Mouse (Mus musculus) MEL (cell line): Measurements from ENCODE around the gene Adamts9.

ENCODE experiments used
- CHD1 ChIP-seq: IDR thresholded peaks from 2 replicates; pipeline ENCODE4 v1.6.1; 2012; ENCODE audit warnings: low read depth, mild to moderate bottlenecking, inconsistent platforms, low read length, improper control_type of control experiment
- CTCF ChIP-seq, 3 experiments: IDR thresholded peaks in 2 of 3; conservative IDR thresholded peaks in 1 of 3; 2 replicates each; pipeline ENCODE4 v1.5.1; 2011 to 2012; ENCODE audit warnings: low read length in 3 of 3, low read depth in 2 of 3, mild to moderate bottlenecking in 2 of 3, improper control_type of control experiment in 1 of 3, inconsistent platforms in 1 of 3, mixed read lengths in 1 of 3, moderate library complexity in 1 of 3; ENCODE audit not compliant: control insufficient read depth in 1 of 3, insufficient read depth in 1 of 3, poor library complexity in 1 of 3, severe bottlenecking in 1 of 3
- ELF1 ChIP-seq: IDR thresholded peaks from 2 replicates; pipeline ENCODE4 v1.6.1; 2014; ENCODE audit warnings: low read depth, mild to moderate bottlenecking, inconsistent platforms, low read length, improper control_type of control experiment, moderate library complexity
- EP300 ChIP-seq, 2 experiments: IDR thresholded peaks; 2 replicates each; pipeline ENCODE4 v1.6.1; 2011; ENCODE audit warnings: improper control_type of control experiment in 2 of 2, low read length in 2 of 2, low read depth in 1 of 2, mild to moderate bottlenecking in 1 of 2
- ETS1 ChIP-seq: IDR thresholded peaks from 2 replicates; pipeline ENCODE4 v1.6.1; 2012; ENCODE audit warnings: low read depth, mild to moderate bottlenecking, inconsistent platforms, low read length, improper control_type of control experiment, moderate library complexity
- MAFK ChIP-seq: IDR thresholded peaks from 2 replicates; pipeline ENCODE4 v1.6.1; 2011; ENCODE audit warnings: low read depth, mild to moderate bottlenecking, low read length, improper control_type of control experiment, borderline replicate concordance
- MYC ChIP-seq: IDR thresholded peaks from 2 replicates; pipeline ENCODE4 v1.6.1; 2011; ENCODE audit warnings: low read depth, mild to moderate bottlenecking, low read length, improper control_type of control experiment, moderate library complexity
- POLR2AphosphoS2 ChIP-seq: IDR thresholded peaks from 2 replicates; pipeline ENCODE4 v1.6.1; 2011; ENCODE audit warnings: low read length, improper control_type of control experiment
- POLR2AphosphoS5 ChIP-seq: IDR thresholded peaks from 2 replicates; pipeline ENCODE4 v1.6.1; 2012; ENCODE audit warnings: low read depth, borderline replicate concordance, mild to moderate bottlenecking, inconsistent platforms, low read length, moderate library complexity, mixed read lengths
- SMC3 ChIP-seq: IDR thresholded peaks from 2 replicates; pipeline ENCODE4 v1.6.1; 2011; ENCODE audit warnings: low read depth, low read length, improper control_type of control experiment
- UBTF ChIP-seq: IDR thresholded peaks from 2 replicates; pipeline ENCODE4 v1.6.1; 2012; ENCODE audit warnings: low read depth, mild to moderate bottlenecking, inconsistent platforms, low read length, improper control_type of control experiment, moderate library complexity, borderline replicate concordance; ENCODE audit not compliant: insufficient read depth

DNA sequence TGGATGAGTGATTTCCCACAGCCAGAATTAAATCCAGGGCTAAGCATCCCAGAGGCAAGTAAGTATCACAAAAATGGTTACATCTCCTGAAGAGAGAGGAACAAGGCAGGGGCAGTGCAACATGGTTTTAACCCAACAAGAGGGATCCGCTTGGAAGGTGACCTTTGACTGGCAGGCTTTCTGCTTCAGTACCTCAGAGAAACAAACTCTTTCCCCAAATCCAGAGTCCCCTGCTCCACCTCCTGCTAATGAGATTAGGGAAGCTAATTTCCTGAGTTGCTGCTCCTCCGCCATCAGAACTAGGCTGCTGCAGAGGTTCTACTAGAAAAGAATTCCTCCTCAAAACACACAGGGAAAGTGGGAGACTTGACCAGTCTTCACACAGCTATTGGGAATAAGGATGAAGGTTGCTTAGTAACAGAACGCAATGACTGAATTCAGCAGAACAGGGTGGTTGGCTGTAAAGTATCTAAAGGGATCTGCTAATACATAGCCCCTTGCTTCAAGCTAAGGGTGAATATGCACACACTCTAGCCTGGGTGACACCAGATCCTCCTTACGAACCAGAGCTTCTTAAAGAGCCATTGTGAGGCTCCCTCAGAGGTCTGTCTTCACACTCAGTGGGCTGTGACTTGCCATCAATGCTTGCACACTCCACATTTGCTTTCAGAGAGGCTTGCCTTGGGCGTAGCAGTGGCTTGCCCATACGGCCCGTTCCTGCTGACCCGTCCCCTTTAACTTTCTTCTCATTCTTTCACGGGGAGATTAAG is 60.0 kb downstream of the Adamts9 start:
- TF ChIP-seq EP300 (IDR thresholded peaks at IDR 0.05; ENCODE audit: low read depth in 1 of 2, low read length in 2 of 2) = no peak
- TF ChIP-seq CTCF (IDR thresholded peaks at IDR 0.05 in 2 of 3, conservative IDR thresholded peaks at IDR 0.05 in 1 of 3; ENCODE audit: control insufficient read depth in 1 of 3, insufficient read depth in 1 of 3, low read depth in 2 of 3, low read length in 3 of 3, poor library complexity in 1 of 3, severe bottlenecking in 1 of 3) = no peak
- no peak for TF ChIP-seq POLR2AphosphoS2
- no peak for TF ChIP-seq ETS1
- no peak for TF ChIP-seq ELF1
- TF ChIP-seq CHD1 = no peak
- TF ChIP-seq MYC = no peak
- TF ChIP-seq UBTF = no peak
- TF ChIP-seq POLR2AphosphoS5 = no peak
- no peak for TF ChIP-seq SMC3
- no peak for TF ChIP-seq MAFK
